Mouse (Mus musculus) forelimb bud, embryonic 11.5 days (tissue): Measurements from ENCODE around the gene Dnhd1.
"Not testable (repeated sequence)": the region's sequence is repeated elsewhere in the genome, so short reads cannot be mapped to it uniquely, and the experiment has no call there.

ENCODE experiments used
- DNase-seq: peaks from one replicate; pipeline ENCODE4 v3.0.0-alpha.2; 2012; ENCODE audit warnings: low read depth, low spot score

The Dnhd1 gene

GRCm38 (mm10) chr7:105740089-105740795 is 89.6 kb downstream of the Dnhd1 start:
- no peak for DNase-seq

GRCm38 (mm10) chr7:105740851-105741250 is 90.2 kb downstream of the Dnhd1 start:
- DNase-seq = no peak

- no peak for DNase-seq
These were observed 91.4 kb downstream of the Dnhd1 start for GRCm38 (mm10) chr7:105741978-105742377.

GRCm38 (mm10) chr7:105742539-105743215 is 92.0 kb downstream of the Dnhd1 start:
- DNase-seq = not testable (repeated sequence)

GRCm38 (mm10) chr7:105743246-105743925 is 92.8 kb downstream of the Dnhd1 start:
- not testable (repeated sequence) for DNase-seq

GRCm38 (mm10) chr7:105743926-105744590 is 93.4 kb downstream of the Dnhd1 start, which contains the start of gene Taf10:
Taf10 (minus strand) TSS chr7:105744361.
- DNase-seq = peak; percentile 92

- DNase-seq = no peak
These were observed 97.1 kb downstream of the Dnhd1 start for GRCm38 (mm10) chr7:105747776-105748175.

- peak; percentile 93 for DNase-seq
These were observed 101.1 kb downstream of the Dnhd1 start, which contains the start of gene Tpp1 for GRCm38 (mm10) chr7:105751491-105752433. Tpp1 (minus strand) TSS chr7:105752235.

GRCm38 (mm10) chr7:105752716-105753115 is 102.1 kb downstream of the Dnhd1 start:
- DNase-seq = no peak

- DNase-seq = no peak
These were observed 102.7 kb downstream of the Dnhd1 start for GRCm38 (mm10) chr7:105753281-105753680.

- no peak for DNase-seq
These were observed 111.3 kb downstream of the Dnhd1 start for GRCm38 (mm10) chr7:105761813-105762484.

GRCm38 (mm10) chr7:105762517-105763270 is 112.1 kb downstream of the Dnhd1 start:
- no peak for DNase-seq

- no peak for DNase-seq
These were observed 113.7 kb downstream of the Dnhd1 start for GRCm38 (mm10) chr7:105764331-105764730.

GRCm38 (mm10) chr7:105767729-105768165 is 117.1 kb downstream of the Dnhd1 start:
- DNase-seq = peak; percentile 40

- DNase-seq = no peak
These were observed 119.3 kb downstream of the Dnhd1 start for GRCm38 (mm10) chr7:105769959-105770358.
